Mouse (Mus musculus) forebrain, embryonic 14.5 days (tissue): ENCODE data around the gene Gucd1. TPM values are rescaled to one million over a fixed set of nuclear protein-coding genes. Genes with fewer than 3 reads are reported as not detected.
A peak's percentile ranks its signal among the peaks of the same experiment; 100 is the strongest.

ENCODE experiments used
- ATAC-seq: fragments of 200-750 bp; cut with Nextera tagmentation; 2 replicates; pipeline ENCODE4 v1.8.0; 2017; ENCODE audit warnings: mild to moderate bottlenecking, moderate library complexity
- DNase-seq: peaks from one replicate; pipeline ENCODE4 v3.0.0-alpha.2; 2015; ENCODE audit warnings: low spot score
- H3K27ac ChIP-seq: fragments of 300-500 bp; sonication (generic); 2 replicates; pipeline ENCODE4 v1.5.1; 2014; ENCODE audit warnings: low read depth, mild to moderate bottlenecking, control low read depth, low read length, moderate library complexity
- H3K27me3 ChIP-seq: fragments of 300-500 bp; sonication (generic); replicated peaks from 2 replicates; pipeline ENCODE4 v1.6.1; 2014; ENCODE audit warnings: low read length, control low read depth, mixed read lengths; ENCODE audit not compliant: control insufficient read depth, insufficient read depth
- H3K36me3 ChIP-seq: fragments of 300-500 bp; sonication (generic); 2 replicates; pipeline ENCODE4 v1.6.1; 2014; ENCODE audit warnings: low read length, control low read depth; ENCODE audit not compliant: control insufficient read depth, insufficient read depth
- H3K4me1 ChIP-seq: fragments of 300-500 bp; sonication (generic); 2 replicates; pipeline ENCODE4 v1.6.1; 2014; ENCODE audit warnings: antibody characterized with exemption, low read length, control low read depth; ENCODE audit not compliant: control insufficient read depth, insufficient read depth
- H3K4me2 ChIP-seq: fragments of 300-500 bp; sonication (generic); 2 replicates; pipeline ENCODE4 v1.6.1; 2014; ENCODE audit warnings: mild to moderate bottlenecking, control low read depth, low read length
- H3K4me3 ChIP-seq: fragments of 300-500 bp; sonication (generic); 2 replicates; pipeline ENCODE4 v1.5.1; 2014; ENCODE audit warnings: low read depth, low read length, control low read depth
- H3K9ac ChIP-seq: fragments of 300-500 bp; sonication (generic); 2 replicates; pipeline ENCODE4 v1.6.1; 2014; ENCODE audit warnings: mild to moderate bottlenecking, low read length, control low read depth, moderate library complexity
- H3K9me3 ChIP-seq: fragments of 300-500 bp; sonication (generic); replicated peaks from 2 replicates; pipeline ENCODE4 v1.6.1; 2016; ENCODE audit warnings: low read length, control low read depth, mixed read lengths; ENCODE audit not compliant: control insufficient read depth
- WGBS: fragments of 180-500 bp; shearing (Covaris S2); extraction: QIAGEN DNeasy Blood & Tissue Kit; methylation state at CpG from one replicate; pipeline ENCODE4 v1.1.7; 2014; 5-methylcytosine and 5-hydroxymethylcytosine counted together
- polyA plus RNA-seq: library from polyadenylated mRNA; unstranded; fragments of >200 nt; fragmentation: Nextera tagmentation; extraction: Ambion mirVana; gene quantifications from 2 replicates; pipeline ENCODE4 v1.2.1, GENCODE M21; 2014

The Gucd1 gene
- polyA plus RNA-seq, 1 experiment from 2014 or later, result 29.5 TPM

DNA sequence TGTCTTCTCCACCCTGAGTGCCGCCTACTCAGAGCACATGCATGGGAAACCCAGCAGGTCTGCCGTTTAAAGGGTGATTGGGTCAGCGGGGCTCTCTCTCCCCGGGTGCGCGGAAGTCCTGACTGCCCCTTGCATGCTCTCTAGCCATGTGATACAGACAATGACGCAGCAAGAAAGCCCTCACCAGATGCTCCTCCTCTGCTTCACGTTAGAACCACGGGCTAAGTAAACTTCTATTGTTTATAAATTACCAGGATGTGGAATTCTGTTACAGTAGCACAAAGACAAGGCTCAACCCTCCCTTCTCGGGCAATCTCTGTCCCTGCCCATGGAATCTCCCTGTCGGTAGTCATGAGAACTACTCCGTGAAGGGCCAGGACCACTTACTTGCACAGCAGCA is 33.4 kb upstream of the Gucd1 start:
- H3K4me1 ChIP-seq, result peaks cover 7% of the 10 kb centered on the region
- H3K4me2 ChIP-seq, result no peak overlapping the region
- peaks cover 27% of the 10 kb centered on the region for H3K36me3 ChIP-seq
- H3K27ac ChIP-seq, result no peak overlapping the region
- H3K9me3 ChIP-seq, result no peaks in the 10 kb centered on the region
- DNase-seq (no peak), ATAC-seq (no peak)
- 55% methylated on average over 12 of the region's 12 CpGs for WGBS
- H3K9ac ChIP-seq, result no peak overlapping the region
- H3K27me3 ChIP-seq, result no peaks in the 10 kb centered on the region
- no peak overlapping the region for H3K4me3 ChIP-seq

DNA sequence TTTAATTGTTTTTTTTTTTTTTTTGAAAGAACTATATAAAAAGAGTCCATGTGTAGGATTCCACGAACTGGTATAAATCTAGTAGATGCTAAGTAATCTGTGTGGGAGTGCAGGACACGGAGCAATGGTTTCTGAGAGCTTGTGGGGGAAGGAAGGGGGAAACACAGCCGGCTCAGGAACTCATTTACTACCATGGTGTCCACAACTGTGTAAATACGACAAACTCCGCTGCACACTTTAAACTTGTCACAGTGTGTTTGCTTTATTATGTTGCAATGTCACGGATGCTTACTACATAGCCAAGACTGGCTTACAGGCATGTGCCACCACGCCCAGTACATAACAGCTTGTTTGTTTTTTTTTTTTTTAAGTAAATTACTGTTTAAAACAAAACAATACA is 32.1 kb upstream of the Gucd1 start:
- ATAC-seq (no peak), DNase-seq (no peak)
- 83% methylated on average over 7 of the region's 7 CpGs for WGBS
- H3K4me2 ChIP-seq, result no peak overlapping the region
- no peak overlapping the region for H3K9ac ChIP-seq
- no peak overlapping the region for H3K27ac ChIP-seq
- H3K9me3 ChIP-seq, result peaks cover 2% of the 10 kb centered on the region; the same call in 1 of the 2 replicates
- H3K36me3 ChIP-seq, result peaks cover 15% of the 10 kb centered on the region
- no peaks in the 10 kb centered on the region for H3K27me3 ChIP-seq
- no peak overlapping the region for H3K4me3 ChIP-seq
- no peaks in the 10 kb centered on the region for H3K4me1 ChIP-seq

DNA sequence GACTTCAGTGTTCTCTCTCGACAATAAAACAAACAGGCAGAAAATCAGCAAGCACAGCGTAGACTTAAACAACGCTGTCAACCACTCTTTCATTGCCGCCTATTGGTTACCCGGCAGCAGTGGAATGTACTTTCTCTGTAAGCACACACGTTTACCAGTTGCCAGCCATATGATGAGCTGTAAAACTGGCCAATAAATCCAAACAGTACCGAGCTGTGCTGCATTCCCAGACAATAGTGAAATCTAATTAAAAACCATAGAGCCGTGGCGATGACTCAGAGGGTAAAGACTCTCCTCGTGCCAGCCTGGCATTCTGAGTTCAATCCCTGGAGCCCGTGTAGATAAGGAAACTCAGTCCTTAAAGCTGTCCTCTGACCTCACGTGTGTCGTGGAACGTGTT is 30.7 kb upstream of the Gucd1 start:
- H3K27me3 ChIP-seq, result no peaks in the 10 kb centered on the region
- H3K27ac ChIP-seq, result no peak overlapping the region
- H3K36me3 ChIP-seq, result peaks cover 9% of the 10 kb centered on the region
- H3K9me3 ChIP-seq, result peaks cover 5% of the 10 kb centered on the region; the same call in 1 of the 2 replicates
- DNase-seq (peak; percentile 58), ATAC-seq (peak; percentile 57)
- WGBS, result 48% methylated on average over 14 of the region's 14 CpGs
- no peaks in the 10 kb centered on the region for H3K4me1 ChIP-seq
- no peak overlapping the region for H3K4me2 ChIP-seq
- no peak overlapping the region for H3K4me3 ChIP-seq
- H3K9ac ChIP-seq, result no peak overlapping the region

DNA sequence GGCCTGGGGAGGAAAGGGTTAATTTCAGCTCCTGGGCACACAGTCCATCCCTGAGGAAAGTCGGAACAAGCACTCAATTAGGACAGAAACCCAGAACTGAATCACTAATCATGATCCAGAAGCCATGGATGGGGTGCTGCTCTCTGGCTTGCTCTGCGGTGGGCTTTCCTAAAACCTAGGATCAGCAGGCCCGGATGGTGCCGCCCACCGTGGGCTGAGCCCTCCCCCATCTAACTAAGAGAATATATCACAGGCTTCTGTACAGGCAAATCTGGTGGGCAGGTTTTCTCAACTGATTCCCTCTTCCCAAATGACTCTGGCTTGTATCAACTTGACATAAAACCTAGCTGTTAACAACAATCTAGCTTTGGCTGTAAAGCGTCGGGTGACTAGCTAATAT is 30.1 kb upstream of the Gucd1 start:
- ATAC-seq (no peak), DNase-seq (no peak)
- Histone ChIP-seq H3K4me3 (no peak overlapping the region), H3K27me3 (no peaks in the 10 kb centered on the region), H3K9ac (no peak overlapping the region), H3K36me3 (peaks cover 3% of the 10 kb centered on the region), H3K4me1 (no peaks in the 10 kb centered on the region), H3K27ac (no peak overlapping the region), H3K9me3 (peaks cover 5% of the 10 kb centered on the region; the same call in 1 of the 2 replicates), H3K4me2 (no peak overlapping the region)
- WGBS, result 72% methylated on average over 7 of the region's 7 CpGs

DNA sequence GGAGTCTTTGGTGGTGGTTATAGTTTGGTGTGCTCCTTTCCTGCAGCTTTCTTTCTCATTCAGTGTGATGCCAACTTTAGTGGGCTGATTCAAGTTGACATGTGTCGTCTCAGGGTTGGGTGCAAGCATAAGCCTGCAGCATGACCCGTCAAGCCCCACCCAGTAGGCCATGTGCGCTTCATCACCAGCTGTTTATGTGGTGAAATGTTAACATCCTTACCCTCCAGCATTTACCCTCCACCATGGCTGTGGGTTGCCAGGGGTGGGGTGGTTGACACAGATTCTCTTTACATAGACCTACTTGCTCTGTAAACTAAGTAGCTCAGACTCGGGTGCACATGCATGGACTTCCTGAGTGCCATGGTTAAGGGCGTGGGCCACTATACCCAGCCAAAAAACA is 18.4 kb upstream of the Gucd1 start:
- 93% methylated on average over 5 of the region's 5 CpGs for WGBS
- Histone ChIP-seq H3K27ac (no peak overlapping the region), H3K9ac (no peak overlapping the region), H3K4me3 (no peak overlapping the region), H3K27me3 (no peaks in the 10 kb centered on the region), H3K4me1 (no peaks in the 10 kb centered on the region), H3K36me3 (peaks cover 46% of the 10 kb centered on the region), H3K4me2 (no peak overlapping the region), H3K9me3 (no peaks in the 10 kb centered on the region)
- DNase-seq, result no peak
- ATAC-seq, result no peak

DNA sequence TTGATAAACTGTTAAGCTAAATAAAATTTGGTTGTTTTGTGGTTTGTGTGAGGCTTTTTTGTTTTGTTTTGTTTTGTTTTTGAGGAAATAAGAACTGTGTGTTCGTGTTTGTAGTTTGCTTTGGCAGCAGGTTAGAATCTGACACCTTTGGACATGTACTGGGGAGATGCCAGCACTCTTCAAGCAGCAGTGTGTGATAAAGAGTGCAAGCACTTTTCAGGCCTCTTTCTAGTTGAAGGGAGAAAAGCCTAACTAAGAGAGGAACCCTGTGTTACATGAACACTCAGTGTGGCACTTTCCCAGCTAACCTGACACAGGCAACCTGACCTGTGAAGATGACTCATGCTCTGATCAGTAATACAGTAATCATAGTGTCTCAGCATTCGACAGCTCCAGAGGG is 17.7 kb upstream of the Gucd1 start:
- Histone ChIP-seq H3K36me3 (peaks cover 49% of the 10 kb centered on the region), H3K27me3 (no peaks in the 10 kb centered on the region), H3K4me2 (no peak overlapping the region), H3K27ac (no peak overlapping the region), H3K4me1 (no peaks in the 10 kb centered on the region), H3K9me3 (no peaks in the 10 kb centered on the region), H3K4me3 (no peak overlapping the region), H3K9ac (no peak overlapping the region)
- ATAC-seq, result no peak
- 91% methylated on average over 2 of the region's 2 CpGs for WGBS
- DNase-seq, result no peak

DNA sequence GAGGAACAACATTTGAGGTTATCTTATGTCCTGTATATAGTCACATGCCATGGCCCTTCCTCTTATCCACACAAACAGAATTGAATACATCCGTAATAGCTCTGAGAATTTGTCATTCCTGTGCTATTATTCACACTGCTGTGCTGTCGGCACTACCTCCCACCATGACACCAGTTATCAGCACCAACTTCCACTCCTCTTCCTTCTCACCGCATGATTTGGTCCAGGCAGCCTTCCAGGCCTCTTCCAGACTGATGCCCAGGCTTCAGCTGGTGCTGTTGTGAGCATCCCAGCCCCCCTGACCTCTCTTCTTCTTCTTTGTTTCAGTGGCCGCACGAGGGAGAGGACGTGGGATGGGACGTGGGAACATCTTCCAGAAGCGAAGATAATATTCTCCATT is 17.2 kb upstream of the Gucd1 start:
- H3K27me3 ChIP-seq, result no peaks in the 10 kb centered on the region
- H3K9ac ChIP-seq, result no peak overlapping the region
- H3K4me2 ChIP-seq, result no peak overlapping the region
- no peak overlapping the region for H3K27ac ChIP-seq
- WGBS, result 91% methylated on average over 8 of the region's 8 CpGs
- no peaks in the 10 kb centered on the region for H3K4me1 ChIP-seq
- no peak overlapping the region for H3K4me3 ChIP-seq
- no peak for ATAC-seq
- H3K9me3 ChIP-seq, result no peaks in the 10 kb centered on the region
- H3K36me3 ChIP-seq, result peaks cover 53% of the 10 kb centered on the region
- no peak for DNase-seq

DNA sequence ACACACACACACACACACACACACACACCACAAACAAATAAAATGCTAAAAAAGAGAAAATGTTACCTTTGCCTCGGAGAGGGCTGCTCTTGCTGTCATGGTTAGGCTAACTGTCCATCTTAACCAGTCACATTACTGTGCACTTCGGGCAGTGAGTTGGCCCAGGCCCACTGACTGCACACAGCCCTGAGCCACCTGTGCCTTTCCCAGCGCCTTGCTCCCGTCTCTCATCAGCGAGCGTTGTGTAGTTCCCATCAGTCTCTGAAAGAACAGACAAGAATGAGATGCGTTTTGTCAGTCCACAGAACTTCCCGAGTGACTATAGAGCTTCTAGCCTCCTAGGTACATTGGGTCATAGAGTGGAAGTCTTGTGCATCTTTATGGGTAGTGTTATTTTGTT is 16.4 kb upstream of the Gucd1 start:
- Histone ChIP-seq H3K27me3 (no peaks in the 10 kb centered on the region), H3K36me3 (peaks cover 56% of the 10 kb centered on the region), H3K4me1 (no peaks in the 10 kb centered on the region), H3K9ac (no peak overlapping the region), H3K4me3 (no peak overlapping the region), H3K9me3 (no peaks in the 10 kb centered on the region), H3K4me2 (no peak overlapping the region), H3K27ac (no peak overlapping the region)
- 87% methylated on average over 8 of the region's 8 CpGs for WGBS
- ATAC-seq (no peak), DNase-seq (no peak)

DNA sequence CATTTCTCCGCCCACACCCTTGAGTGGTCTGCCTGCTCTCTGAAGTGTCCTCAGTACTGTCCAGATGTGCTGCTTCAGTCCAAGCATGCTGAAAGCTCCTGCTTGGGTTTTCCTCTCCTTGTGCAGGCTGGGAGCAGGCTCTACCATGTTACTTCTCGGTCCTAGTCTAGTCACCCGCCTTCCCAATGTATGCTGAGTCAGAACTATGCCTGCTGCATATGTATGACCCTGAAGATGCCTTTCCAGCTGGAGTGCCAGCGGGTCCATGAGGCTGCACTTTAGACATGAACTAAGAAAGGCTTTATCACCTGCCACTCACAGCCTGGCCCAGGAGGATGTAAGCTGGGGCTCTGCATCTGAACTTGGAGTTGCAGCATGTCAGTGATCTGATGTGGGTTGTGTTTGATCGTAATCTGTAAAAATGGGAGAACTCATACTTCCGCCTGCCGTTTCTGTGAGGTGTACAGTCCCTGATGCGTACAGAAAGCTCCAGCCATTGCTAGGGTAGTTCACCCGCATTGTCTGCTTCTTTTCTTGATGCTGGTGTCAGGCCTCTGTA is 13.8 kb upstream of the Gucd1 start:
- DNase-seq (no peak), ATAC-seq (no peak)
- 85% methylated on average over 9 of the region's 9 CpGs for WGBS
- Histone ChIP-seq H3K27ac (no peak overlapping the region), H3K4me2 (no peak overlapping the region), H3K9ac (no peak overlapping the region), H3K27me3 (no peaks in the 10 kb centered on the region), H3K4me3 (no peak overlapping the region), H3K9me3 (no peaks in the 10 kb centered on the region), H3K36me3 (peaks cover 59% of the 10 kb centered on the region), H3K4me1 (no peaks in the 10 kb centered on the region)
